Mouse (Mus musculus) retina, postnatal 7 days (tissue): Measurements from ENCODE around the gene Ppp1r1b.

Experiments
- DNase-seq: peaks from one replicate; pipeline ENCODE4 v3.0.0-alpha.2; 2012; ENCODE audit warnings: low read depth, low spot score

Ppp1r1b gene

GRCm38 (mm10) chr11:98392645-98393044, 44.4 kb downstream of the Ppp1r1b start:
- DNase-seq, result no peak

- no peak for DNase-seq
These were observed 45.1 kb downstream of the Ppp1r1b start for GRCm38 (mm10) chr11:98393317-98393716.

- no peak for DNase-seq
These were observed 46.1 kb downstream of the Ppp1r1b start for GRCm38 (mm10) chr11:98394301-98394700.

GRCm38 (mm10) chr11:98395041-98395440, 46.8 kb downstream of the Ppp1r1b start:
- DNase-seq, result no peak

- DNase-seq, result no peak
These were observed 49.7 kb downstream of the Ppp1r1b start for GRCm38 (mm10) chr11:98397946-98398345.

GRCm38 (mm10) chr11:98400161-98400726, 52.0 kb downstream of the Ppp1r1b start, which contains the start of gene Pgap3:
Gene Pgap3 (minus strand): TSS chr11:98400490.
- DNase-seq, result peak; percentile 78

- DNase-seq, result no peak
These were observed 52.6 kb downstream of the Ppp1r1b start for GRCm38 (mm10) chr11:98400816-98401215.

- no peak for DNase-seq
These were observed 58.4 kb downstream of the Ppp1r1b start for GRCm38 (mm10) chr11:98406621-98407020.
